Mouse (Mus musculus): ENCODE measurements around the gene Scml2. TPM values are rescaled to one million over a fixed set of nuclear protein-coding genes. Genes with fewer than 3 reads are reported as not detected.
"Not testable (repeated sequence)": the region's sequence is repeated elsewhere in the genome, so short reads cannot be mapped to it uniquely, and the experiment has no call there.

Gene Scml2
- 2.6 and 3.5 TPM in 2 replicates for polyA plus RNA-seq (2015; fragmentation: Nextera tagmentation; extraction: Ambion mirVana)

- no CpG with 5 or more reads among the region's 14 CpGs for WGBS
- not testable (repeated sequence) for H3K9me3 ChIP-seq (ENCODE audit: control insufficient read depth, low read length); H3K27ac ChIP-seq (ENCODE audit: low read depth, low read length); H3K4me1 ChIP-seq (ENCODE audit: control insufficient read depth, insufficient read depth, low read depth, low read length); H3K36me3 ChIP-seq (ENCODE audit: control insufficient read depth, insufficient read depth, low read length); H3K27me3 ChIP-seq (replicated peaks; ENCODE audit: control insufficient read depth, insufficient read depth, low read length); H3K4me2 ChIP-seq (ENCODE audit: low read length); H3K4me3 ChIP-seq (ENCODE audit: low read length); H3K9ac ChIP-seq (ENCODE audit: low read depth, low read length); ATAC-seq
Observed at GRCm38 (mm10) chrX:161116893-161117292, at the start of gene Scml2. Scml2 (plus strand) TSS chrX:161117193.

GRCm38 (mm10) chrX:161075576-161075975, 41.4 kb upstream of the Scml2 start:
- H3K27ac ChIP-seq (ENCODE audit: low read depth, low read length); H3K9me3 ChIP-seq (ENCODE audit: control insufficient read depth, low read length); H3K4me1 ChIP-seq (ENCODE audit: control insufficient read depth, insufficient read depth, low read depth, low read length); H3K4me3 ChIP-seq (ENCODE audit: low read length); H3K9ac ChIP-seq (ENCODE audit: low read depth, low read length); H3K4me2 ChIP-seq (ENCODE audit: low read length); H3K36me3 ChIP-seq (ENCODE audit: control insufficient read depth, insufficient read depth, low read length); H3K27me3 ChIP-seq (replicated peaks; ENCODE audit: control insufficient read depth, insufficient read depth, low read length); ATAC-seq: not testable (repeated sequence)
- 63% methylated on average over 6 of the region's 6 CpGs for WGBS

DNA sequence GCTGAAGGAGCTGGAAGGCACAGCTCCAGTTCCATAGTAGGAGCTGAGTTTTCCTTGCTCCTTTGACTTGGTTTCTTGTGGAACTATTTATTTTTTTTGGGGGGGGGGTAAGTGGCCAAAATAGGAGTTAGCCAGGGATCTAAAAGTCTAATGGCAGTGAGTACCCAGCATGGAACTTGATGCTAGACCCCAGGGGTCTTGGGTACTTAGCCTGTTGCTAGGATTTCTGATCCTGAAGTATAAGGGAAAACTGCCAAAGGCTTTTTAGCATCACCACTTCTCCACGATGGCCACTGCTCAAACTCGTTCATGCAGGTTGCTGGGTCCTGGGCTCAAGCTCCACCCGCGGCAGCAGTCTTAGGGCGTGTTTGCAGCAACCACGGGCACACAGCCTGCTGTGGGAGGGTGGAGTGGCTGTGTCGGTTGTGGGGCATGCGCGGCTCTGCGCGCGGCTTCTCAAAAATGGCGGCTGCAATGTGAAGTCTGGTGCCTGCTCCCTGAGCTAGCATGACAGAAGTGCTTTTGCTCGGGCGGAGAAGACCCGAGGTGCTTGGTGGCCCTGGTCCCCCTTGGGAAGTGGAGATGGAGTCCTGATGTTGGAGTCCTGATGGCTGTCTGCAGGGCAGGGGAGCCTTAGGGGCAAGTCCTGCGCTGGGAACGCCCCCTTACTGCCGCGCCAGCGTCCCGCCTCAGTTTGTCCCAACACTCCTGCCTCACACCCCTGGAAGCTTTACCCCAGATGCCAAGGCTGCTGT, 45.5 kb downstream of the Scml2 start:
- ATAC-seq: peak; percentile 99
- WGBS: 21% methylated on average over 15 of the region's 22 CpGs
- H3K27ac ChIP-seq (ENCODE audit: low read depth, low read length): peak overlapping the region; percentile 34; the same call in 1 of the 2 replicates

GRCm38 (mm10) chrX:161163069-161163416, 46.0 kb downstream of the Scml2 start:
- peak overlapping the region; percentile 58 for H3K4me3 ChIP-seq (ENCODE audit: low read length)
- no peaks in the 10 kb centered on the region for H3K36me3 ChIP-seq (ENCODE audit: control insufficient read depth, insufficient read depth, low read length)
- H3K27ac ChIP-seq (ENCODE audit: low read depth, low read length): no peak overlapping the region
- H3K27me3 ChIP-seq (replicated peaks; ENCODE audit: control insufficient read depth, insufficient read depth, low read length): no peaks in the 10 kb centered on the region
- 19% methylated on average over 5 of the region's 6 CpGs for WGBS
- no peaks in the 10 kb centered on the region for H3K9me3 ChIP-seq (ENCODE audit: control insufficient read depth, low read length)
- H3K9ac ChIP-seq (ENCODE audit: low read depth, low read length): peak overlapping the region; percentile 66
- peak; percentile 69; the same call in 1 of the 2 replicates for ATAC-seq
- no peaks in the 10 kb centered on the region for H3K4me1 ChIP-seq (ENCODE audit: control insufficient read depth, insufficient read depth, low read depth, low read length)
- H3K4me2 ChIP-seq (ENCODE audit: low read length): peak overlapping the region; percentile 68

More for the DNA sequence above, 45.5 kb downstream of the Scml2 start:
- Histone ChIP-seq H3K9ac (ENCODE audit: low read depth, low read length) (peak overlapping the region; percentile 66), H3K36me3 (ENCODE audit: control insufficient read depth, insufficient read depth, low read length) (no peaks in the 10 kb centered on the region), H3K4me2 (ENCODE audit: low read length) (peak overlapping the region; percentile 68), H3K9me3 (ENCODE audit: control insufficient read depth, low read length) (no peaks in the 10 kb centered on the region), H3K4me1 (ENCODE audit: control insufficient read depth, insufficient read depth, low read depth, low read length) (no peaks in the 10 kb centered on the region), H3K4me3 (ENCODE audit: low read length) (peak overlapping the region; percentile 58), H3K27me3 (replicated peaks; ENCODE audit: control insufficient read depth, insufficient read depth, low read length) (no peaks in the 10 kb centered on the region)

- H3K4me2 ChIP-seq (ENCODE audit: low read length); H3K36me3 ChIP-seq (ENCODE audit: control insufficient read depth, insufficient read depth, low read length); H3K9ac ChIP-seq (ENCODE audit: low read depth, low read length); H3K9me3 ChIP-seq (ENCODE audit: control insufficient read depth, low read length); H3K4me3 ChIP-seq (ENCODE audit: low read length); H3K27ac ChIP-seq (ENCODE audit: low read depth, low read length); ATAC-seq; H3K4me1 ChIP-seq (ENCODE audit: control insufficient read depth, insufficient read depth, low read depth, low read length); H3K27me3 ChIP-seq (replicated peaks; ENCODE audit: control insufficient read depth, insufficient read depth, low read length): not testable (repeated sequence)
- 83% methylated on average over 2 of the region's 2 CpGs for WGBS
Observed at GRCm38 (mm10) chrX:161287156-161287555, 170.2 kb downstream of the Scml2 start, which contains the start of gene Gm15262. Gm15262 (plus strand) TSS chrX:161287456.

Other genes with a start within 250 kb of the Scml2 start
- gene Gja6, start 210.1 kb upstream of the Scml2 start, polyA plus RNA-seq (2015; fragmentation: Nextera tagmentation; extraction: Ambion mirVana): 0.13 TPM in 1 of 2 replicates, not detected in the other
- gene Cdkl5, start 122.5 kb upstream of the Scml2 start, polyA plus RNA-seq (2015; fragmentation: Nextera tagmentation; extraction: Ambion mirVana): 4.4 and 4.9 TPM in 2 replicates
- gene Gm15262, start 170.3 kb downstream of the Scml2 start, polyA plus RNA-seq (2015; fragmentation: Nextera tagmentation; extraction: Ambion mirVana): not detected in 2 replicates

Data from hindbrain, embryonic 16.5 days (tissue).